Mouse (Mus musculus): ENCODE results near the gene Idi1. TPM values are rescaled to one million over a fixed set of nuclear protein-coding genes. Genes with fewer than 3 reads are reported as not detected.
"Not testable (repeated sequence)": the region's sequence is repeated elsewhere in the genome, so short reads cannot be mapped to it uniquely, and the experiment has no call there.

The Idi1 gene
- polyA plus RNA-seq, 1 experiment = 26.2 TPM

GRCm38 (mm10) chr13:8881611-8882010, 3.7 kb upstream of the Idi1 start:
- WGBS = 67% methylated on average over 3 of the region's 3 CpGs
- no peak for DNase-seq (ENCODE audit: low read depth, low spot score)

DNA sequence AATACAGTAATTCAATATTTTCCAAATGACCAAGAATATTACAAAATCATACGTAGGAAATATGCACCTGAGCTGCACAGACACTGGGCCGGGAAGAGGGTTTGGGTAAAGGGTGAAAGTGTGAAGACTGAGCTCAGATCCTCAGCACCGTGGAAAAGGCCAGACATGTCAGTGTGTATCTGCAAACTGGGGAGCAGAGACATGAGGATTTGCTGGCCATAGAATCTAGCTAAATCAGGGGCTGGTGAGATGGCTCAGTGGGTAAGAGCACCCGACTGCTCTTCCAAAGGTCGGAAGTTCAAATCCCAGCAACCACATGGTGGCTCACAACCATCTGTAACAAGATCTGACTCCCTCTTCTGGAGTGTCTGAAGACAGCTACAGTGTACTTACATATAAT, 1.4 kb upstream of the Idi1 start:
- WGBS = 80% methylated on average over 5 of the region's 5 CpGs
- DNase-seq (ENCODE audit: low read depth, low spot score) = not testable (repeated sequence)

GRCm38 (mm10) chr13:8886185-8886560, 872 bp downstream of the Idi1 start:
- DNase-seq (ENCODE audit: low read depth, low spot score) = no peak

GRCm38 (mm10) chr13:8888603-8889002, 3.3 kb downstream of the Idi1 start:
- 100% methylated on average over 1 of the region's 1 CpGs for WGBS
- DNase-seq (ENCODE audit: low read depth, low spot score) = no peak

More at GRCm38 (mm10) chr13:8886185-8886560, 872 bp downstream of the Idi1 start:
- 1% methylated on average over 9 of the region's 9 CpGs for WGBS

DNA sequence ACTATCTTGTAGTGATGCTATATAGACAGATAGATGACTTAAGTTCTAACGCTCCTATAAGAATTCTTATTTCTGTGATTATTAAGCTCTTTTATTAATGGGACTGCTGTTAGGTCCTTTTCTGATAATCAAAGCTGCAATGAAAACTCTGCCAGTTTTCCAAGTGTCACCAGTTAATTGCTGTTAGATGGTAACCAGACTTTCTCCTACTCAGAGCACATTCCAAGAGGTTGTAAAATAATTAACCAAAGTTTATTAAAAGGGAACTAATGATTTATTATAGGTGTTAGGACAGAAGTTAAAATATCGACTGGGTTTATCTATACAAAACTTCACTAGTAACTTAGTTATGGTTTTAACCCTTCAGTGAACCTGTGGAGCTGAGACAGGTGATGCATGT, 20.7 kb downstream of the Idi1 start:
- not testable (repeated sequence) for DNase-seq (ENCODE audit: low read depth, low spot score)
- 70% methylated on average over 2 of the region's 2 CpGs for WGBS

DNA sequence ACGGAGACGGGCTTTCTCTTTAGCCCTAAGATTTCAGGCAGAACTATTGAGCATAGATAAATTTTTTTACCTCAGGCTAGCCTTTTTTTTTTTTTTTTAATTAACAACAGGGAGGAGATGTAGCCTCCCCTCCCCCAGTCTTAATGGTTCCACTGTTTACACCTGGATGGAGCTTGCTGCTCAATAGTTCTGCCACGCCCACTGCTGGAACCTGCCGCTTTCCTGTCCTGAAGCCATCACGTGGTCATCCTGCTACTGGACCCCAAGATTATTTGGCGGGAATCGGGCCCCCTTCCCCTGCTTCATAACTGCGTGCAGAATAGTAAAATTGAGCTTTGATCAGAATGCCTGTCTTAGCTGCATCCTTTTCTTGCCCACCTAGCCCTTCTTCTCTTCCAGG, 28.6 kb downstream of the Idi1 start:
- WGBS = 87% methylated on average over 8 of the region's 8 CpGs
- not testable (repeated sequence) for DNase-seq (ENCODE audit: low read depth, low spot score)

DNA sequence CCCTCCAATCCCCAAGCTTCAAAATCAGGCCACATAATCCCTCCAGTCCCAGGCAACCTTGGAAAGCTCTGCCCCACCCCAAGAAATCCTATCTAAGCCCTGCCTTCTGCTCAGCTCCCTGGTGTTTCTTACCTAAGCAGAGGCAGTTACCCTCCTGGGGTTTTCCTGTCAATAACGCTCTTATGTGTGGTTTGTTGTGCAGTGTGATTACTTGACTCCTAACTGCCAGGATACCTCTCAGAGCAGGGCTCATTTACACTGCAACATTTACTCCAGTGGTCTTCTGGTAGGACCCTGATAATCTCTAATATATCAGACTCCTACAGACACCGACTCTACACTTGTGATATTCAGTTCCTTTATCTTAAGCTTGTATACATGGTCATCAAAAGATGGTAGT, 48.2 kb downstream of the Idi1 start:
- DNase-seq (ENCODE audit: low read depth, low spot score) = no peak
- 57% methylated on average over 2 of the region's 2 CpGs for WGBS

- DNase-seq (ENCODE audit: low read depth, low spot score) = not testable (repeated sequence)
- 55% methylated on average over 6 of the region's 6 CpGs for WGBS
Measured at GRCm38 (mm10) chr13:8937611-8938140, 52.4 kb downstream of the Idi1 start.

DNA sequence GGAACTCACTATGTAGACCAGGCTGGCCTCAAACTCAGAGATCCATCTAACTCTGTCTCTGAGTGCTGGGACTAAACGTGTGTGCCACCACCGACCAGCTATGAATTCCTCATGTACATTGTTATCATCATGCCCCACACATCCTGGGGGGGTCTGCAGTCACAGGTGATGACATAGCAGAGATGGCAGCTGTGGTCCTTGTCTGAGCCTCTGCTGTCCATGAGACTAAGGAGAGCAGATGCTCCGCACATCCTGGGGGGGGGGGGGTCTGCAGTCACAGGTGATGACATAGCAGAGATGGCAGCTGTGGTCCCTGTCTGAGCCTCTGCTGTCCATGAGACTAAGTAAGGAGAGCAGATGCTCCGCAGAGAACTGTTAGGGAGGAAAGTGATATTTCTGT, 55.8 kb downstream of the Idi1 start:
- DNase-seq (ENCODE audit: low read depth, low spot score) = not testable (repeated sequence)
- 80% methylated on average over 4 of the region's 4 CpGs for WGBS

- WGBS = 75% methylated on average over 1 of the region's 5 CpGs
- DNase-seq (ENCODE audit: low read depth, low spot score) = not testable (repeated sequence)
Measured at GRCm38 (mm10) chr13:8941701-8942100, 56.4 kb downstream of the Idi1 start.

Other genes starting within 250 kb of the Idi1 start
- 4.1 and 7.4 TPM in 2 replicates for gene Wdr37, start 13.6 kb upstream of the Idi1 start, polyA plus RNA-seq (2012; rRNA removed)
- not detected in 2 replicates for gene Gm9745, start 62.7 kb downstream of the Idi1 start, polyA plus RNA-seq (2012; rRNA removed)
- not detected in 2 replicates for gene Idi2, start 67.4 kb downstream of the Idi1 start, polyA plus RNA-seq (2012; rRNA removed)
- gene Gtpbp4, start 110.6 kb downstream of the Idi1 start, polyA plus RNA-seq (2012; rRNA removed) = 6.2 and 7.8 TPM in 2 replicates
- 18.9 and 23.8 TPM in 2 replicates for gene Larp4b, start 208.4 kb downstream of the Idi1 start, polyA plus RNA-seq (2012; rRNA removed)

Data from large intestine, adult 2 months (tissue).